Mouse (Mus musculus): ENCODE measurements around the gene Saal1. TPM values are rescaled to one million over a fixed set of nuclear protein-coding genes. Genes with fewer than 3 reads are reported as not detected.

Saal1 gene
- total and polyA plus RNA-seq, 3 experiments: 13.6 to 26.0 TPM; not detected in 1

- H3K27ac ChIP-seq (ENCODE audit: control insufficient read depth, low read depth, low read length): no peak overlapping the region
- H3K9ac ChIP-seq (ENCODE audit: control insufficient read depth, low read depth, low read length, poor library complexity, severe bottlenecking): no peak overlapping the region
- no peak for DNase-seq (ENCODE audit: low read depth, low spot score)
- no peak for TF ChIP-seq UBTF (IDR thresholded peaks at IDR 0.05; ENCODE audit: borderline replicate concordance, insufficient read depth, low read depth, low read length)
- no peak for TF ChIP-seq TCF12 (IDR thresholded peaks at IDR 0.05; ENCODE audit: low read depth, low read length)
- TF ChIP-seq KAT2A (conservative IDR thresholded peaks at IDR 0.05; ENCODE audit: low read depth, low read length): no peak
- TF ChIP-seq EP300 (IDR thresholded peaks at IDR 0.05; ENCODE audit: low read depth in 1 of 2, low read length in 2 of 2): no peak
- TF ChIP-seq RAD21 (IDR thresholded peaks at IDR 0.05; ENCODE audit: low read depth, low read length): no peak
- TF ChIP-seq MYB (IDR thresholded peaks at IDR 0.05; ENCODE audit: low read depth, low read length): no peak
- TF ChIP-seq POLR2AphosphoS5 (IDR thresholded peaks at IDR 0.05; ENCODE audit: borderline replicate concordance, low read depth, low read length): no peak
- TF ChIP-seq ZMIZ1 (IDR thresholded peaks at IDR 0.05; ENCODE audit: low read depth, low read length): no peak
- no peak for TF ChIP-seq ETS1 (IDR thresholded peaks at IDR 0.05; ENCODE audit: low read depth, low read length)
- TF ChIP-seq BHLHE40 (IDR thresholded peaks at IDR 0.05; ENCODE audit: borderline replicate concordance, low read depth, low read length): no peak
- TF ChIP-seq TBP (IDR thresholded peaks at IDR 0.05; ENCODE audit: low read depth, low read length): no peak
- no peak for TF ChIP-seq TAL1 (IDR thresholded peaks at IDR 0.05; ENCODE audit: low read length)
- peaks cover 0 to 3% of the 10 kb centered on the region in 2 experiments; a peak in 2 of 4 replicates for H3K27me3 ChIP-seq (ENCODE audit: control insufficient read depth in 1 of 2, insufficient read depth in 2 of 2, low read length in 2 of 2)
- no peaks in the 10 kb centered on the region for H3K9me3 ChIP-seq (replicated peaks; ENCODE audit: insufficient read depth, low read length)
- H3K36me3 ChIP-seq (ENCODE audit: control insufficient read depth in 1 of 2, insufficient read depth in 2 of 2, low read length in 2 of 2): no peaks in the 10 kb centered on the region
- no peaks in the 10 kb centered on the region for H3K79me2 ChIP-seq (ENCODE audit: control insufficient read depth, insufficient read depth, low read length, poor library complexity)
- H3K4me1 ChIP-seq (ENCODE audit: control insufficient read depth in 1 of 2, insufficient read depth in 2 of 2, low read length in 2 of 2): peaks cover 0 to 9% of the 10 kb centered on the region in 2 experiments; a peak in 2 of 4 replicates
- H3K4me3 ChIP-seq (ENCODE audit: control insufficient read depth in 1 of 2, insufficient read depth in 1 of 2, low read depth in 2 of 2, low read length in 2 of 2): no peak overlapping the region
Observed at GRCm38 (mm10) chr7:46724396-46724795, 13.9 kb upstream of the Saal1 start.

DNA sequence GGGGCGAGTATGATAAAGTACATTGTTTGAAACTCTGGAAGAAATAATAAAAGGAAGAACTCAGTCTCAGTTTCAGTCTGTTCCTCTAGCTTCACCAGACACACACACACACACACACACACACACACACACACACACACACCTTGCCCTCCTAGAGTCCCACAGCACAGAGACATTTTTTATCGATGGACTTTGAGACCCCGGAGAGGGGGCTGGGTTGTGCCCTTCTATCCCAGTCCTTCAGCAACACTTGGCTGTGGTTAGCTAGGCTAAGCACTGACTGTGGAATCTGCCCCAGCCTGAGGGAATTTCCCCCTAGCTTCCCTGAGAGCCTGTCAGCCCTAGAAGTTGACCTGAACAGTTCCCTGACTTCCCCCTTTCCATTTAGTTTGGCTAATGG is 13.4 kb upstream of the Saal1 start:
- DNase-seq (ENCODE audit: low read depth, low spot score): no peak
- Histone ChIP-seq H3K36me3 (ENCODE audit: control insufficient read depth in 1 of 2, insufficient read depth in 2 of 2, low read length in 2 of 2) (no peaks in the 10 kb centered on the region), H3K4me1 (ENCODE audit: control insufficient read depth in 1 of 2, insufficient read depth in 2 of 2, low read length in 2 of 2) (peaks cover 0 to 9% of the 10 kb centered on the region in 2 experiments; a peak in 2 of 4 replicates), H3K27me3 (ENCODE audit: control insufficient read depth in 1 of 2, insufficient read depth in 2 of 2, low read length in 2 of 2) (peaks cover 0 to 3% of the 10 kb centered on the region in 2 experiments; a peak in 2 of 4 replicates), H3K9ac (ENCODE audit: control insufficient read depth, low read depth, low read length, poor library complexity, severe bottlenecking) (no peak overlapping the region), H3K27ac (ENCODE audit: control insufficient read depth, low read depth, low read length) (no peak overlapping the region), H3K79me2 (ENCODE audit: control insufficient read depth, insufficient read depth, low read length, poor library complexity) (no peaks in the 10 kb centered on the region), H3K4me3 (ENCODE audit: control insufficient read depth in 1 of 2, insufficient read depth in 1 of 2, low read depth in 2 of 2, low read length in 2 of 2) (no peak overlapping the region), H3K9me3 (replicated peaks; ENCODE audit: insufficient read depth, low read length) (no peaks in the 10 kb centered on the region)
- no peak for TF ChIP-seq SIN3A (IDR thresholded peaks at IDR 0.05; ENCODE audit: low read length)
- no peak for TF ChIP-seq MEF2A (IDR thresholded peaks at IDR 0.05; ENCODE audit: extremely low read depth, insufficient replicate concordance, low read depth, low read length, poor library complexity, severe bottlenecking)
- no peak for TF ChIP-seq RAD21 (IDR thresholded peaks at IDR 0.05; ENCODE audit: low read depth, low read length)
- TF ChIP-seq POLR2AphosphoS2 (IDR thresholded peaks at IDR 0.05; ENCODE audit: low read length): no peak
- no peak for TF ChIP-seq ETS1 (IDR thresholded peaks at IDR 0.05; ENCODE audit: low read depth, low read length)
- no peak for TF ChIP-seq POLR2AphosphoS5 (IDR thresholded peaks at IDR 0.05; ENCODE audit: borderline replicate concordance, low read depth, low read length)
- TF ChIP-seq CTCF (IDR thresholded peaks at IDR 0.05 in 2 of 3, conservative IDR thresholded peaks at IDR 0.05 in 1 of 3; ENCODE audit: control insufficient read depth in 1 of 3, insufficient read depth in 1 of 3, low read depth in 2 of 3, low read length in 3 of 3, poor library complexity in 1 of 3, severe bottlenecking in 1 of 3): no peak
- no peak for TF ChIP-seq MAFK (IDR thresholded peaks at IDR 0.05; ENCODE audit: borderline replicate concordance, low read depth, low read length)
- no peak for TF ChIP-seq EP300 (IDR thresholded peaks at IDR 0.05; ENCODE audit: low read depth in 1 of 2, low read length in 2 of 2)
